Mouse (Mus musculus) intestine, embryonic 16.5 days (tissue): ENCODE measurements at regions not wholly inside any gene's neighbourhood (a gene's known extent, or its start where the extent isn't known, plus 50 kb on each side); places are given as distances from the start of the nearest gene placed in this dataset.

ENCODE experiments used
- ATAC-seq: fragments of 200-750 bp; cut with Nextera tagmentation; 2 replicates; pipeline ENCODE4 v1.8.0; 2017; ENCODE audit warnings: moderate TSS enrichment, moderate library complexity
- H3K27ac ChIP-seq: fragments of 300-500 bp; sonication (generic); 2 replicates; pipeline ENCODE4 v1.5.1; 2014; ENCODE audit warnings: mild to moderate bottlenecking, low read length
- H3K27me3 ChIP-seq: fragments of 300-500 bp; sonication (generic); replicated peaks from 2 replicates; pipeline ENCODE4 v1.6.1; 2014; ENCODE audit warnings: low read length, control low read depth, mixed read lengths; ENCODE audit not compliant: control insufficient read depth, insufficient read depth
- H3K36me3 ChIP-seq: fragments of 300-500 bp; sonication (generic); 2 replicates; pipeline ENCODE4 v1.6.1; 2014; ENCODE audit warnings: low read length, control low read depth; ENCODE audit not compliant: control insufficient read depth, insufficient read depth
- H3K4me1 ChIP-seq: fragments of 300-500 bp; sonication (generic); 2 replicates; pipeline ENCODE4 v1.6.1; 2014; ENCODE audit warnings: low read length, control low read depth, mixed read lengths; ENCODE audit not compliant: control insufficient read depth, insufficient read depth
- H3K4me2 ChIP-seq: fragments of 300-500 bp; sonication (generic); 2 replicates; pipeline ENCODE4 v1.6.1; 2014; ENCODE audit warnings: low read depth, low read length, control low read depth
- H3K4me3 ChIP-seq: fragments of 300-500 bp; sonication (generic); 2 replicates; pipeline ENCODE4 v1.5.1; 2014; ENCODE audit warnings: mild to moderate bottlenecking, low read length
- H3K9ac ChIP-seq: fragments of 300-500 bp; sonication (generic); 2 replicates; pipeline ENCODE4 v1.6.1; 2014; ENCODE audit warnings: low read depth, low read length
- H3K9me3 ChIP-seq: fragments of 300-500 bp; sonication (generic); 2 replicates; pipeline ENCODE4 v1.6.1; 2016; ENCODE audit warnings: low read length, control low read depth; ENCODE audit not compliant: control insufficient read depth
- WGBS: fragments of 180-500 bp; shearing (Covaris S2); extraction: QIAGEN DNeasy Blood & Tissue Kit; methylation state at CpG from one replicate; pipeline ENCODE4 v1.1.7; 2014; 5-methylcytosine and 5-hydroxymethylcytosine counted together

GRCm38 (mm10) chr5:91814417-91814762 is 148.5 kb downstream of the Rchy1 start:
- H3K36me3 ChIP-seq = no peaks in the 10 kb centered on the region
- WGBS = 74% methylated on average over 4 of the region's 4 CpGs
- no peak for ATAC-seq
- H3K4me1 ChIP-seq = no peaks in the 10 kb centered on the region
- H3K4me2 ChIP-seq = no peak overlapping the region
- no peak overlapping the region for H3K27ac ChIP-seq
- no peaks in the 10 kb centered on the region for H3K27me3 ChIP-seq
- no peak overlapping the region for H3K4me3 ChIP-seq
- H3K9ac ChIP-seq = no peak overlapping the region
- no peaks in the 10 kb centered on the region for H3K9me3 ChIP-seq

GRCm38 (mm10) chr5:91813547-91814416 is 149.1 kb downstream of the Rchy1 start:
- H3K4me2 ChIP-seq = no peak overlapping the region
- H3K9ac ChIP-seq = no peak overlapping the region
- WGBS = 63% methylated on average over 5 of the region's 5 CpGs

GRCm38 (mm10) chr5:91807070-91808065 is 155.5 kb downstream of the Rchy1 start:
- H3K27ac ChIP-seq = no peak overlapping the region
- no peaks in the 10 kb centered on the region for H3K27me3 ChIP-seq
- no peak for ATAC-seq
- no peak overlapping the region for H3K4me2 ChIP-seq
- H3K9ac ChIP-seq = no peak overlapping the region
- H3K4me1 ChIP-seq = no peaks in the 10 kb centered on the region
- H3K4me3 ChIP-seq = no peak overlapping the region
- 68% methylated on average over 18 of the region's 18 CpGs for WGBS
- no peaks in the 10 kb centered on the region for H3K36me3 ChIP-seq
- no peaks in the 10 kb centered on the region for H3K9me3 ChIP-seq

More at GRCm38 (mm10) chr5:91813547-91814416, 149.1 kb downstream of the Rchy1 start:
- Histone ChIP-seq H3K36me3 (no peaks in the 10 kb centered on the region), H3K4me1 (no peaks in the 10 kb centered on the region), H3K4me3 (no peak overlapping the region), H3K9me3 (no peaks in the 10 kb centered on the region), H3K27ac (no peak overlapping the region), H3K27me3 (no peaks in the 10 kb centered on the region)
- ATAC-seq = no peak

GRCm38 (mm10) chr5:91801297-91801980 is 161.4 kb downstream of the Rchy1 start:
- H3K9ac ChIP-seq = no peak overlapping the region
- no peak overlapping the region for H3K4me3 ChIP-seq
- no peak overlapping the region for H3K4me2 ChIP-seq
- WGBS = 83% methylated on average over 3 of the region's 3 CpGs
- no peaks in the 10 kb centered on the region for H3K4me1 ChIP-seq
- H3K9me3 ChIP-seq = no peaks in the 10 kb centered on the region
- H3K27ac ChIP-seq = no peak overlapping the region
- H3K27me3 ChIP-seq = no peaks in the 10 kb centered on the region
- no peak for ATAC-seq
- H3K36me3 ChIP-seq = no peaks in the 10 kb centered on the region

GRCm38 (mm10) chr5:91797362-91797761 is 165.5 kb downstream of the Rchy1 start:
- WGBS = 85% methylated on average over 3 of the region's 3 CpGs

GRCm38 (mm10) chr5:91792732-91793131 is 170.1 kb downstream of the Rchy1 start:
- no peaks in the 10 kb centered on the region for H3K4me1 ChIP-seq
- no peak overlapping the region for H3K27ac ChIP-seq
- H3K27me3 ChIP-seq = no peaks in the 10 kb centered on the region
- no peaks in the 10 kb centered on the region for H3K36me3 ChIP-seq
- H3K4me2 ChIP-seq = no peak overlapping the region
- H3K4me3 ChIP-seq = no peak overlapping the region
- H3K9ac ChIP-seq = no peak overlapping the region
- no peaks in the 10 kb centered on the region for H3K9me3 ChIP-seq
- WGBS = 42% methylated on average over 6 of the region's 6 CpGs
- no peak for ATAC-seq

More at GRCm38 (mm10) chr5:91797362-91797761, 165.5 kb downstream of the Rchy1 start:
- H3K9me3 ChIP-seq = no peaks in the 10 kb centered on the region
- no peak overlapping the region for H3K27ac ChIP-seq
- H3K9ac ChIP-seq = no peak overlapping the region
- no peak overlapping the region for H3K4me2 ChIP-seq
- no peaks in the 10 kb centered on the region for H3K4me1 ChIP-seq
- H3K27me3 ChIP-seq = no peaks in the 10 kb centered on the region
- no peaks in the 10 kb centered on the region for H3K36me3 ChIP-seq
- no peak for ATAC-seq
- H3K4me3 ChIP-seq = no peak overlapping the region

- no peaks in the 10 kb centered on the region for H3K36me3 ChIP-seq
- 47% methylated on average over 2 of the region's 2 CpGs for WGBS
- H3K27me3 ChIP-seq = no peaks in the 10 kb centered on the region
- no peak overlapping the region for H3K4me3 ChIP-seq
- no peak overlapping the region for H3K27ac ChIP-seq
- no peaks in the 10 kb centered on the region for H3K4me1 ChIP-seq
- no peak for ATAC-seq
- no peak overlapping the region for H3K4me2 ChIP-seq
- no peak overlapping the region for H3K9ac ChIP-seq
- H3K9me3 ChIP-seq = no peaks in the 10 kb centered on the region
These were observed 172.5 kb downstream of the Rchy1 start for GRCm38 (mm10) chr5:91790412-91790811.

- H3K27ac ChIP-seq = no peak overlapping the region
- no peak overlapping the region for H3K4me3 ChIP-seq
- H3K9me3 ChIP-seq = no peaks in the 10 kb centered on the region
- H3K4me2 ChIP-seq = no peak overlapping the region
- H3K36me3 ChIP-seq = no peaks in the 10 kb centered on the region
- WGBS = 86% methylated on average over 8 of the region's 8 CpGs
- H3K9ac ChIP-seq = no peak overlapping the region
- no peak for ATAC-seq
- H3K27me3 ChIP-seq = no peaks in the 10 kb centered on the region
- no peaks in the 10 kb centered on the region for H3K4me1 ChIP-seq
These were observed 178.9 kb downstream of the Rchy1 start for GRCm38 (mm10) chr5:91783966-91784365.

- H3K27ac ChIP-seq = no peak overlapping the region
- H3K4me3 ChIP-seq = no peak overlapping the region
- H3K27me3 ChIP-seq = no peaks in the 10 kb centered on the region
- no peak overlapping the region for H3K4me2 ChIP-seq
- no peaks in the 10 kb centered on the region for H3K36me3 ChIP-seq
- no peak for ATAC-seq
- H3K9ac ChIP-seq = no peak overlapping the region
- no peaks in the 10 kb centered on the region for H3K4me1 ChIP-seq
- no peaks in the 10 kb centered on the region for H3K9me3 ChIP-seq
These were observed 185.9 kb downstream of the Rchy1 start for GRCm38 (mm10) chr5:91776971-91777370.
